Mouse (Mus musculus): ENCODE results near the gene Sh3bp5l.

DNA sequence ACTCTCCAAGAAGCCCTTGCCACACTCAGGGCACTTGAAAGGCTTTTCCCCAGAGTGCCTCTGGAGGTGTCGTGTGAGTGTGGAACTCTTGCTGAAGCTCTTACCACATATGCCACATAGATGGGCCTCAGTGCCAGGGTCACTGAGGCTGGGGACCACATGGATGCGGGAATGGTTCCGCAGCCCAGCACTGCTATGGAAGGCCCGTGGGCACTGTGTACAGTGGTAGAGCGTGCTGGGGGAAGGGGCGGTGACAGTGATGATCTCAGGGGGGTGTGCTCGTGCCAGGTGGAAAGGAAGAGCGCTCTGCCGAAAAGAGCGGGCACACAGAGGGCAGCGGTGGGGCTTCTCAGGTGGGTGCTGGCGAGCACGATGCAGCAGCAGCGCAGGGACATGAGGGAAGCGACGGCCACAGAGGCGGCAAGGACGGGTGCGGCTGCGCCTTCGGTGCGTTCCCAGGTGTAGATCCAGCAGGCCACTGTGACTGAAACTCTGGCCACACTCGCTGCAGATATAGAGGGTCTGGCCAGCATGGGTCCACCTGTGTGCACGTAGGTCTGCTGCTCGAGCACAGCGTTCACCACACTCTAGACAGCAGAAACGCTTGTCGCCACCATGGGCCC is 13.6 kb upstream of the Sh3bp5l start:
- TF ChIP-seq CTCF (IDR thresholded peaks at IDR 0.05; ENCODE audit: low read depth): no peak
- TF ChIP-seq EP300 (IDR thresholded peaks at IDR 0.05; ENCODE audit: low read depth): no peak

All from liver, postnatal 0 days (tissue).